Mouse (Mus musculus) ES-Bruce4 (cell line): ENCODE measurements at regions not wholly inside any gene's neighbourhood (a gene's known extent, or its start where the extent isn't known, plus 50 kb on each side); places are given as distances from the start of the nearest gene placed in this dataset.

Experiments used
- CTCF ChIP-seq: IDR thresholded peaks from one replicate; pipeline ENCODE4 v1.8.1; 2011; ENCODE audit warnings: low read depth, low read length
- EP300 ChIP-seq: IDR thresholded peaks from 2 replicates; pipeline ENCODE4 v1.6.1; 2011; ENCODE audit warnings: low read depth, low read length; ENCODE audit not compliant: insufficient read depth

DNA sequence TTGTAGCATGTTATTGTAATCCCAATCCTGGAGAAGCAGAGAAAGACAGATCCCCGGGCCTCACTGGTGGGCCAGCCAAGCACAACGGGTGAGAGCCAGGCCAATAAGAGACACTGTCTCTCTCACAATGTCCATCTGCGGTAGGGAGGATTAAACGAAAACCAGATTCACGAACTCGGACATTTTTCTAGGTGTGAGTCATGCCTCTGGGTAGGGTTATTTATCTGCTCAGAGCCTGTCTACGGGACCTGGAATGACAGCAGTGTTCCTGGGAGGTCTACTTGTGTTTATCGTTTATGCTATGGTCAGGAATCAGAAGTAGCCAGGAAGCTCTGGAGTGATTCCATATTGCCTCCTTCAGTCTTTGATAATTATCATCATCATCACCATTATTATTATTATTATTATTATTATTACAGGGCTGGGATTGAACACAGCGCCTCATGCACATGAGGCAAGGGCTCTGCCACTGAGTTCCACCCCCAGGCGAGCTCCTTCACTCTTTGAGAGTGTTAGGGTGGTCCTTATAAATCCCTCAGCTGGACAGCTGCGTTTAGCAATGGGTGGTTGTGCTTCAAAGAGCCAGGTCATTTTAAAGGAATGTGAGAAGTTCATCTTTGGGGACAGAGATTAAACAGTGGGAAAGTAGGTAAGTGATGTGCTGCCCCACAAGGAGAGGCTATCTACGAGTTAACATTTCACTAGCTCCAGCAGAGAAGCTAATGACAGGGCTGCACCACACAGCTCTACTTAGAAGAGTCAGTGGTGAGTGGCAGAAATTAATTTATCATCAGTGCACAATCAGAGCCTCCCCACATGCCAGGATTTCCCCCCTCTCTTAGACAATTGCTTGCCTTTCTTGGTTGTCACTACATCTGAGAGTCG is 116.3 kb downstream of the Enc1 start:
- no peak for TF ChIP-seq CTCF
- no peak for TF ChIP-seq EP300
